Mouse (Mus musculus) layer of hippocampus, postnatal 14 days (tissue): ENCODE data around the gene Fam57b. TPM values are rescaled to one million over a fixed set of nuclear protein-coding genes. Genes with fewer than 3 reads are reported as not detected.

Source experiments
- DNase-seq, 2 experiments: peaks; one replicate each; pipeline ENCODE4 v3.0.0; 2021 to 2022; ENCODE audit warnings: low spot score in 2 of 2, mixed read lengths in 1 of 2
- total RNA-seq, 2 experiments: library from RNA; stranded (reverse); gene quantifications; 2 replicates each; pipeline ENCODE4 v1.2.3; 2021

Gene Fam57b
- total RNA-seq, 2 experiments from 2014 or later = 109 to 112 TPM

- no peak for DNase-seq
Observed at GRCm38 (mm10) chr7:126823202-126823711, 25.8 kb downstream of the Fam57b start.

GRCm38 (mm10) chr7:126823940-126824339, 26.5 kb downstream of the Fam57b start:
- no peak for DNase-seq

- DNase-seq = no peak
Observed at GRCm38 (mm10) chr7:126825403-126825802, 27.9 kb downstream of the Fam57b start.

- DNase-seq = no peak
Observed at GRCm38 (mm10) chr7:126825952-126826351, 28.5 kb downstream of the Fam57b start.

GRCm38 (mm10) chr7:126831539-126831938, 34.1 kb downstream of the Fam57b start, which contains the start of gene 4930451I11Rik:
Gene 4930451I11Rik, minus strand, starts transcription at chr7:126831639.
- DNase-seq = no peak

- peak; percentile 80 to 82 for DNase-seq
Observed at GRCm38 (mm10) chr7:126832036-126832598, 34.6 kb downstream of the Fam57b start.

GRCm38 (mm10) chr7:126833294-126833693, 35.8 kb downstream of the Fam57b start:
- DNase-seq = no peak

- no peak for DNase-seq
Observed at GRCm38 (mm10) chr7:126843276-126843675, 45.8 kb downstream of the Fam57b start.

GRCm38 (mm10) chr7:126845516-126845915, 48.0 kb downstream of the Fam57b start:
- DNase-seq = no peak

- DNase-seq = no peak
Observed at GRCm38 (mm10) chr7:126847116-126847420, 49.6 kb downstream of the Fam57b start, which contains the start of gene Doc2a. Gene Doc2a, plus strand, starts transcription at chr7:126847416.

GRCm38 (mm10) chr7:126847421-126848398, 50.2 kb downstream of the Fam57b start:
- no peak for DNase-seq

GRCm38 (mm10) chr7:126848794-126849193, 51.3 kb downstream of the Fam57b start:
- no peak for DNase-seq

- no peak for DNase-seq
Observed at GRCm38 (mm10) chr7:126850161-126850560, 52.7 kb downstream of the Fam57b start.

GRCm38 (mm10) chr7:126851192-126851591, 53.7 kb downstream of the Fam57b start:
- DNase-seq = no peak

GRCm38 (mm10) chr7:126853454-126853853, 56.0 kb downstream of the Fam57b start:
- DNase-seq = no peak

- no peak for DNase-seq
Observed at GRCm38 (mm10) chr7:126855641-126856040, 58.2 kb downstream of the Fam57b start.

- no peak for DNase-seq
Observed at GRCm38 (mm10) chr7:126856741-126857420, 59.4 kb downstream of the Fam57b start.

GRCm38 (mm10) chr7:126860987-126861386, 63.5 kb downstream of the Fam57b start:
- DNase-seq = no peak

GRCm38 (mm10) chr7:126861429-126862130, 64.1 kb downstream of the Fam57b start, which contains the start of gene Hirip3:
Gene Hirip3, plus strand, starts transcription at chr7:126861972.
- DNase-seq = peak; percentile 93 to 96

GRCm38 (mm10) chr7:126862147-126862784, 64.8 kb downstream of the Fam57b start, which contains the start of gene Ino80e:
Gene Ino80e, minus strand, starts transcription at chr7:126862377.
- peak; percentile 97 for DNase-seq
